Mouse (Mus musculus) kidney, adult 2 months (tissue): ENCODE measurements around the gene Dgkg. TPM values are rescaled to one million over a fixed set of nuclear protein-coding genes. Genes with fewer than 3 reads are reported as not detected.
A peak's percentile ranks its signal among the peaks of the same experiment; 100 is the strongest.

Experiments used
- DNase-seq: peaks from one replicate; pipeline ENCODE4 v3.0.0; 2021
- H3K27ac ChIP-seq: fragments of 200-500 bp; 2 replicates; pipeline ENCODE4 v1.5.1; 2012; ENCODE audit warnings: low read depth, low read length, control low read depth, inconsistent platforms; ENCODE audit not compliant: insufficient read depth
- H3K27me3 ChIP-seq: fragments of 200-500 bp; replicated peaks from 2 replicates; pipeline ENCODE4 v1.6.1; 2012; ENCODE audit warnings: mild to moderate bottlenecking, moderate library complexity, low read length, inconsistent platforms; ENCODE audit not compliant: control insufficient read depth, insufficient read depth
- H3K36me3 ChIP-seq: fragments of 200-500 bp; 2 replicates; pipeline ENCODE4 v1.6.1; 2012; ENCODE audit warnings: mild to moderate bottlenecking, moderate library complexity, low read length, inconsistent platforms; ENCODE audit not compliant: control insufficient read depth, insufficient read depth
- H3K4me1 ChIP-seq: fragments of 200-500 bp; 2 replicates; pipeline ENCODE4 v1.6.1; 2011; ENCODE audit warnings: low read length; ENCODE audit not compliant: control insufficient read depth, insufficient read depth
- H3K4me3 ChIP-seq: fragments of 200-500 bp; 2 replicates; pipeline ENCODE4 v1.5.1; 2011; ENCODE audit warnings: mild to moderate bottlenecking, low read depth, low read length, control low read depth; ENCODE audit not compliant: insufficient read depth
- CTCF ChIP-seq: fragments of 200-500 bp; conservative IDR thresholded peaks from 2 replicates; pipeline ENCODE4 v1.5.1; 2011; ENCODE audit warnings: low read depth, mild to moderate bottlenecking, control low read depth, low read length, moderate library complexity, mixed read lengths; ENCODE audit not compliant: insufficient read depth, insufficient read length
- POLR2A ChIP-seq: fragments of 200-500 bp; IDR thresholded peaks from one replicate; pipeline ENCODE4 v1.6.1; 2011; ENCODE audit warnings: low read depth, low read length, control low read depth
- WGBS: fragments of 180-500 bp; shearing (Covaris S2); methylation state at CpG from one replicate; pipeline ENCODE4 v1.1.7; 2018; 5-methylcytosine and 5-hydroxymethylcytosine counted together
- polyA plus RNA-seq: library from polyadenylated mRNA; depleted of rRNA; stranded (reverse); fragments of >200 nt; gene quantifications from 2 replicates; pipeline ENCODE4 v1.2.3, GENCODE M21; 2012

Dgkg gene
- polyA plus RNA-seq, 1 experiment, result 1.2 TPM

- no peak for TF ChIP-seq CTCF
- TF ChIP-seq POLR2A, result no peak
- Histone ChIP-seq H3K27ac (peak within 1 kb of the TSS; percentile 63), H3K4me1 (peaks cover 7% of the 10 kb centered on the region; the same call in 1 of the 2 replicates), H3K4me3 (peak within 1 kb of the TSS; percentile 74), H3K27me3 (no peaks in the 10 kb centered on the region), H3K36me3 (no peaks in the 10 kb centered on the region)
- peak; percentile 100 for DNase-seq
- 1% methylated on average over 63 of the region's 63 CpGs for WGBS
These were observed 217.4 kb downstream of the Dgkg start, which contains the start of gene Etv5 for GRCm38 (mm10) chr16:22439499-22440177. TSS of gene Etv5 (minus strand) at chr16:22439719.

- no peak overlapping the region for H3K27ac ChIP-seq
- TF ChIP-seq CTCF (no peak), POLR2A (no peak)
- peak; percentile 80 for DNase-seq
- H3K4me1 ChIP-seq, result peaks cover 7% of the 10 kb centered on the region; the same call in 1 of the 2 replicates
- no peaks in the 10 kb centered on the region for H3K36me3 ChIP-seq
- 1% methylated on average over 59 of the region's 59 CpGs for WGBS
- H3K4me3 ChIP-seq, result peak overlapping the region; percentile 74
- H3K27me3 ChIP-seq, result no peaks in the 10 kb centered on the region
These were observed 218.3 kb downstream of the Dgkg start for GRCm38 (mm10) chr16:22438441-22439373.

GRCm38 (mm10) chr16:22436106-22436505 is 220.9 kb downstream of the Dgkg start:
- TF ChIP-seq POLR2A (no peak), CTCF (no peak)
- H3K27me3 ChIP-seq, result no peaks in the 10 kb centered on the region
- H3K4me3 ChIP-seq, result no peak overlapping the region
- H3K36me3 ChIP-seq, result no peaks in the 10 kb centered on the region
- peaks cover 7% of the 10 kb centered on the region; the same call in 1 of the 2 replicates for H3K4me1 ChIP-seq
- H3K27ac ChIP-seq, result no peak overlapping the region
- DNase-seq, result no peak
- 62% methylated on average over 6 of the region's 6 CpGs for WGBS

GRCm38 (mm10) chr16:22434530-22434929 is 222.5 kb downstream of the Dgkg start:
- TF ChIP-seq CTCF (no peak), POLR2A (no peak)
- DNase-seq, result no peak
- Histone ChIP-seq H3K4me1 (0 out of 2 replicates have a peak, but pooled peaks cover under 1% of the 10 kb centered on the region), H3K27ac (no peak overlapping the region), H3K4me3 (no peak overlapping the region), H3K36me3 (no peaks in the 10 kb centered on the region), H3K27me3 (no peaks in the 10 kb centered on the region)
- 77% methylated on average over 5 of the region's 5 CpGs for WGBS

GRCm38 (mm10) chr16:22433944-22434343 is 223.1 kb downstream of the Dgkg start:
- Histone ChIP-seq H3K36me3 (no peaks in the 10 kb centered on the region), H3K4me3 (no peak overlapping the region), H3K27me3 (no peaks in the 10 kb centered on the region), H3K4me1 (0 out of 2 replicates have a peak, but pooled peaks cover 3% of the 10 kb centered on the region), H3K27ac (no peak overlapping the region)
- TF ChIP-seq POLR2A (no peak), CTCF (no peak)
- no peak for DNase-seq
- 51% methylated on average over 12 of the region's 12 CpGs for WGBS

GRCm38 (mm10) chr16:22431773-22432172 is 225.2 kb downstream of the Dgkg start:
- TF ChIP-seq POLR2A (no peak), CTCF (no peak)
- Histone ChIP-seq H3K4me3 (no peak overlapping the region), H3K4me1 (peaks cover 7% of the 10 kb centered on the region; the same call in 1 of the 2 replicates), H3K36me3 (no peaks in the 10 kb centered on the region), H3K27ac (no peak overlapping the region), H3K27me3 (no peaks in the 10 kb centered on the region)
- 86% methylated on average over 12 of the region's 12 CpGs for WGBS
- DNase-seq, result no peak

GRCm38 (mm10) chr16:22431335-22431734 is 225.7 kb downstream of the Dgkg start:
- Histone ChIP-seq H3K27ac (no peak overlapping the region), H3K4me3 (no peak overlapping the region), H3K36me3 (no peaks in the 10 kb centered on the region), H3K4me1 (peaks cover 7% of the 10 kb centered on the region; the same call in 1 of the 2 replicates), H3K27me3 (no peaks in the 10 kb centered on the region)
- no peak for DNase-seq
- 79% methylated on average over 2 of the region's 2 CpGs for WGBS
- TF ChIP-seq POLR2A (no peak), CTCF (no peak)
